Mouse (Mus musculus) midbrain, embryonic 11.5 days (tissue): ENCODE measurements at regions not wholly inside any gene's neighbourhood (a gene's known extent, or its start where the extent isn't known, plus 50 kb on each side); places are given as distances from the start of the nearest gene placed in this dataset.

Source experiments
- ATAC-seq: fragments of 200-750 bp; cut with Nextera tagmentation; 2 replicates; pipeline ENCODE4 v1.8.0; 2017; ENCODE audit warnings: moderate TSS enrichment, moderate library complexity; ENCODE audit not compliant: low FRiP score
- DNase-seq: peaks from one replicate; pipeline ENCODE4 v3.0.0; 2015; ENCODE audit warnings: low spot score; ENCODE audit errors: missing footprints
- H3K27ac ChIP-seq: fragments of 300-500 bp; sonication (generic); 2 replicates; pipeline ENCODE4 v1.5.1; 2014; ENCODE audit warnings: low read depth, low read length
- H3K27me3 ChIP-seq: fragments of 300-500 bp; sonication (generic); 2 replicates; pipeline ENCODE4 v1.6.1; 2014; ENCODE audit warnings: mild to moderate bottlenecking, low read length, moderate library complexity, mixed read lengths; ENCODE audit not compliant: control insufficient read depth, insufficient read depth
- H3K36me3 ChIP-seq: fragments of 300-500 bp; sonication (generic); 2 replicates; pipeline ENCODE4 v1.6.1; 2014; ENCODE audit warnings: mild to moderate bottlenecking, low read length, moderate library complexity, mixed read lengths; ENCODE audit not compliant: control insufficient read depth, insufficient read depth
- H3K4me1 ChIP-seq: fragments of 300-500 bp; sonication (generic); 2 replicates; pipeline ENCODE4 v1.6.1; 2014; ENCODE audit warnings: low read length; ENCODE audit not compliant: control insufficient read depth, insufficient read depth
- H3K4me2 ChIP-seq: fragments of 300-500 bp; sonication (generic); 2 replicates; pipeline ENCODE4 v1.6.1; 2014; ENCODE audit warnings: mild to moderate bottlenecking, moderate library complexity
- H3K4me3 ChIP-seq: fragments of 300-500 bp; sonication (generic); 2 replicates; pipeline ENCODE4 v1.5.1; 2014; ENCODE audit warnings: low read depth, low read length
- H3K9ac ChIP-seq: fragments of 300-500 bp; sonication (generic); 2 replicates; pipeline ENCODE4 v1.6.1; 2014; ENCODE audit warnings: low read length
- H3K9me3 ChIP-seq: fragments of 300-500 bp; sonication (generic); 2 replicates; pipeline ENCODE4 v1.6.1; 2016; ENCODE audit warnings: low read length; ENCODE audit not compliant: control insufficient read depth
- WGBS: fragments of 180-500 bp; shearing (Covaris S2); extraction: QIAGEN DNeasy Blood & Tissue Kit; methylation state at CpG from one replicate; pipeline ENCODE4 v1.1.7; 2014; 5-methylcytosine and 5-hydroxymethylcytosine counted together

DNA sequence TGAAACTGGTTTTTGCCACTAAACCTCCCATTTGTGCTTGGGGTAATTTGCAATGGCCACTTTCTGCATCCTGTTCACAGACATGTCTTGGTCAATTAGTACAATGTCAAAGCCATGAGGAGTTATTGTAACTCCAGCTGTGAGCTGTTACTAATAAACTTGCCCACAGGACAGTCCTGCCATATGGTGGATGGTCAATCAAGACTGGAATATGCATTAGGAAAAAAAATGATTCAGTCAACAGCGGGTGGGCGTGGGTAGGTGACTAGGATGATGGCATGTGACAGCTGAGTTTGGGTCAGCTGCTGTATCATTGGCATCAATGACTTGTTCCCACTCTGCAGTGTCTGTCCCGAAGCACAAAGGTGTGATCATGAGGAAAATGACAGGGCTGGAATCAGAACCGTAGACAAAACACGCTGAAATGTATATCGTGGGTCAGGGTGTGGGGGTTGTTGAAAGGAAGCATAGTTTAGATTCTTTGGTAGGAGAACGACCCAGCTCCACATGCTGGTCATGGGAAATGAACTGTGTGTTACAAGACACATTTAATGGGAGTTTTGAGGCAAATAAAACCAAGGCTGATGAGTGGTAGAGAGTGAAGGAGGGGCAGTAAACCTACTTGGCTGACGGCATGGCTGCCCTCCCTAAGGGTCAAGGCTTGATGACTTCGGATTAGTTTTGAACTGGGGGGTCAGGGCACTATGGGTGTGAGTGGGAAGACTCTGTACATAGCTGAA, 363.2 kb upstream of the Npvf start:
- ATAC-seq (no peak), DNase-seq (no peak)
- Histone ChIP-seq H3K27me3 (no peaks in the 10 kb centered on the region), H3K4me1 (peaks cover 15% of the 10 kb centered on the region), H3K36me3 (no peaks in the 10 kb centered on the region), H3K27ac (0 out of 2 replicates have a peak overlapping the region, but pooled peaks have one; percentile 45), H3K4me2 (no peak overlapping the region), H3K4me3 (no peak overlapping the region), H3K9me3 (no peaks in the 10 kb centered on the region), H3K9ac (no peak overlapping the region)
- WGBS, result 81% methylated on average over 9 of the region's 9 CpGs

DNA sequence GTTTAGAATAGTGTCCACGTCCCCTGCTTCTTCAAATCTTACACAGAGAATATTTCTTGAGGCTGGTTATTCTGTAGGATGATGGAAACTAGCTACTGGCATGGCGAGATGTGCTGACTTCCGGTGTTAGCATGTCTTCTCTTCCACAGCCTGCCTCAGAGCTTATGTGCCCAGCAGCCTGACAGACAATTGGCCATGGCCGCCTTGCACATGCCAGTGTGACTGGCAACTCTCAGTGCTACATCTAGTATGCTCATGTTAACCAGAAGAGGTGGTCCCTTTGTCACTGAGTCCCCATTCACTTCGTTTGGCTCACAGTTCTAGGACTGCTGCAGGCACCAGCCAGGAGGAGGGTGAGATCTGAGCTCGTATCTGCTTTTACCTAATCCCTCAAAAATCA, 367.0 kb upstream of the Npvf start:
- Histone ChIP-seq H3K4me2 (no peak overlapping the region), H3K4me1 (peaks cover 5% of the 10 kb centered on the region; the same call in 1 of the 2 replicates), H3K27me3 (no peaks in the 10 kb centered on the region), H3K27ac (no peak overlapping the region), H3K4me3 (no peak overlapping the region), H3K36me3 (no peaks in the 10 kb centered on the region), H3K9me3 (no peaks in the 10 kb centered on the region), H3K9ac (no peak overlapping the region)
- no peak for DNase-seq
- no peak for ATAC-seq
- WGBS, result 81% methylated on average over 6 of the region's 6 CpGs

GRCm38 (mm10) chr6:51023361-51023760, 369.1 kb upstream of the Npvf start:
- no peaks in the 10 kb centered on the region for H3K9me3 ChIP-seq
- no peak overlapping the region for H3K27ac ChIP-seq
- 0 out of 2 replicates have a peak, but pooled peaks cover 2% of the 10 kb centered on the region for H3K4me1 ChIP-seq
- no peak overlapping the region for H3K4me2 ChIP-seq
- WGBS, result 85% methylated on average over 6 of the region's 6 CpGs
- no peak overlapping the region for H3K4me3 ChIP-seq
- no peak for DNase-seq
- no peaks in the 10 kb centered on the region for H3K27me3 ChIP-seq
- ATAC-seq, result no peak
- H3K9ac ChIP-seq, result no peak overlapping the region
- H3K36me3 ChIP-seq, result no peaks in the 10 kb centered on the region

DNA sequence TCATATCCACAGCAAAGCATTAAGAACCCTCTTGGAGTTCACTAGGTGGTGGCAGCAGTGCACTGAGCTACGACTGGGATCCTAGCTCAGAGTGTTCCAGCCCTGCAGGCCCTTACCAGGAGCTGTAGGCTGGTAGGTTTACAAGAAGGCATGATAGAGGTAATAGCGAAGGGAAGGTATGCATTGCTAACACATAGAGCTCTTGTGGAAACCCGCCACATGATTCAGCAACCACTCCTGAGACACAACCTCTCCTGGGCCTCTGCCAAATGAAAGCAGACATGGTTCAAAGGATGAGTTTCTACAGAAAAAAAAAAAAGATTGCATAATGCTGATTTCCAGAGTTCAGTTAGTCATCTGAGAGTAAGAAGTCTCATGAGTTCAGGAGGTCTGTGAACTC, 370.5 kb upstream of the Npvf start:
- Histone ChIP-seq H3K4me3 (no peak overlapping the region), H3K9me3 (no peaks in the 10 kb centered on the region), H3K9ac (no peak overlapping the region), H3K4me1 (0 out of 2 replicates have a peak, but pooled peaks cover 2% of the 10 kb centered on the region), H3K36me3 (no peaks in the 10 kb centered on the region), H3K27ac (no peak overlapping the region), H3K4me2 (no peak overlapping the region), H3K27me3 (no peaks in the 10 kb centered on the region)
- DNase-seq, result no peak
- 80% methylated on average over 3 of the region's 3 CpGs for WGBS
- no peak for ATAC-seq

DNA sequence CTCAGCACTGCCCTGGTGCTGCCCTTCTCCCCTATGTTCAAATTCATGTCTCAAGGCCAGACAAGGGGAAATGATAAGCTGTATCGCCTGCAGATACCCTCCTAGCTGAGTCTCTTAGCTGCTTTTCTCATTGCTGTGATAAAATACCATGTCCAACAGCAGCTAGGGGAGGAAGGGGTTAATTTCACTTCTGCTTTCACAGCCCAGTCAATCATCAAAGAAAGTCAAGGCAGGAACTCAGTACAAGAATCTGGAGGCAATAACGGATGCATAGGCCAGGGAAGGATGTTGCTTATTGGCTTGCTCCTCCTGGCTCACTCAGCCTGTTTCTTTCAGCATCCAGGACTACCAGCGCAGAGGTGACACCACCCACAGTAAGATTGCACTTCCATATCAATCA, 371.2 kb upstream of the Npvf start:
- H3K27ac ChIP-seq, result no peak overlapping the region
- 73% methylated on average over 3 of the region's 3 CpGs for WGBS
- no peak for ATAC-seq

GRCm38 (mm10) chr6:51027296-51027695, 373.1 kb upstream of the Npvf start:
- no peak for ATAC-seq
- H3K9ac ChIP-seq, result no peak overlapping the region
- H3K36me3 ChIP-seq, result no peaks in the 10 kb centered on the region
- WGBS, result 39% methylated on average over 2 of the region's 2 CpGs
- no peak overlapping the region for H3K4me2 ChIP-seq
- H3K27me3 ChIP-seq, result no peaks in the 10 kb centered on the region
- H3K4me3 ChIP-seq, result no peak overlapping the region
- H3K27ac ChIP-seq, result no peak overlapping the region
- DNase-seq, result no peak
- no peaks in the 10 kb centered on the region for H3K9me3 ChIP-seq
- H3K4me1 ChIP-seq, result no peaks in the 10 kb centered on the region

More for the DNA sequence above, 371.2 kb upstream of the Npvf start:
- DNase-seq, result no peak
- Histone ChIP-seq H3K9me3 (no peaks in the 10 kb centered on the region), H3K27me3 (no peaks in the 10 kb centered on the region), H3K4me1 (0 out of 2 replicates have a peak, but pooled peaks cover 2% of the 10 kb centered on the region), H3K9ac (no peak overlapping the region), H3K4me3 (no peak overlapping the region), H3K4me2 (no peak overlapping the region), H3K36me3 (no peaks in the 10 kb centered on the region)

GRCm38 (mm10) chr6:51029516-51029915, 375.3 kb upstream of the Npvf start:
- no peak overlapping the region for H3K27ac ChIP-seq
- DNase-seq (no peak), ATAC-seq (no peak)
- no peaks in the 10 kb centered on the region for H3K27me3 ChIP-seq
- no peaks in the 10 kb centered on the region for H3K36me3 ChIP-seq
- no peaks in the 10 kb centered on the region for H3K4me1 ChIP-seq
- 92% methylated on average over 3 of the region's 3 CpGs for WGBS
- no peaks in the 10 kb centered on the region for H3K9me3 ChIP-seq
- no peak overlapping the region for H3K4me3 ChIP-seq
- H3K4me2 ChIP-seq, result no peak overlapping the region
- no peak overlapping the region for H3K9ac ChIP-seq

DNA sequence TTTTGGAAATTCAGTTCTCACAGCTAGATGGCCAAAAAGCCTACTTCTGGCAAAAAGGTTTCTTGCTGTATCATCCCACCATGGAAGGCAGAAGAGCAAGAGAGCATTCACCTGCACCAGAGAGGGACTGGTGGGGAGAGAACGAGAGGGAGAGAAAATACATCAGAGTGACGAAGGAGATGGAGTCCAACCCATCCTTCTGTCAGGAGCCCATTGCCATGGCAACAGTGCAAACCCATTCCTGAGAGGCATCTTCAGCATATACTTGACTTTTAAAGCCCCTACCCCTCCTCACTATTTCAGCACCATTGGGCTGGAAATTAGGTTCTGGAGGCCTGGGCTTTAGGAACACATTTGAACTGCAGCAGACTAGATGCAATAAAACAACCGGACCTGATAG, 375.7 kb upstream of the Npvf start:
- WGBS, result 77% methylated on average over 3 of the region's 3 CpGs
- no peak overlapping the region for H3K4me3 ChIP-seq
- H3K9ac ChIP-seq, result no peak overlapping the region
- no peak overlapping the region for H3K27ac ChIP-seq
- DNase-seq (no peak), ATAC-seq (no peak)
- H3K4me2 ChIP-seq, result no peak overlapping the region
- no peaks in the 10 kb centered on the region for H3K9me3 ChIP-seq
- H3K4me1 ChIP-seq, result no peaks in the 10 kb centered on the region
- H3K36me3 ChIP-seq, result no peaks in the 10 kb centered on the region
- H3K27me3 ChIP-seq, result no peaks in the 10 kb centered on the region

GRCm38 (mm10) chr6:51033835-51034234, 379.6 kb upstream of the Npvf start:
- no peaks in the 10 kb centered on the region for H3K4me1 ChIP-seq
- H3K4me3 ChIP-seq, result no peak overlapping the region
- ATAC-seq (no peak), DNase-seq (no peak)
- no peaks in the 10 kb centered on the region for H3K36me3 ChIP-seq
- no peak overlapping the region for H3K9ac ChIP-seq
- no peak overlapping the region for H3K4me2 ChIP-seq
- WGBS, result 87% methylated on average over 6 of the region's 6 CpGs
- H3K27ac ChIP-seq, result no peak overlapping the region
- no peaks in the 10 kb centered on the region for H3K27me3 ChIP-seq
- H3K9me3 ChIP-seq, result no peaks in the 10 kb centered on the region
